Mouse (Mus musculus) erythroblast, embryonic 14.5 days (primary cell): ENCODE results near the gene Lrp2. TPM values are rescaled to one million over a fixed set of nuclear protein-coding genes. Genes with fewer than 3 reads are reported as not detected.

Source experiments
- H3K27me3 ChIP-seq: 2 replicates; pipeline ENCODE4 v1.6.1; 2012; ENCODE audit warnings: inconsistent platforms; ENCODE audit not compliant: control insufficient read depth
- H3K36me3 ChIP-seq: 2 replicates; pipeline ENCODE4 v1.6.1; 2012; ENCODE audit warnings: mild to moderate bottlenecking, inconsistent platforms; ENCODE audit not compliant: control insufficient read depth
- H3K4me1 ChIP-seq: 2 replicates; pipeline ENCODE4 v1.6.1; 2012; ENCODE audit warnings: inconsistent platforms; ENCODE audit not compliant: control insufficient read depth
- H3K4me3 ChIP-seq: replicated peaks from 2 replicates; pipeline ENCODE3; 2012; ENCODE audit warnings: moderate library complexity, mild to moderate bottlenecking, inconsistent platforms
- H3K9me3 ChIP-seq: 2 replicates; pipeline ENCODE4 v1.6.1; 2012; ENCODE audit warnings: low read length, inconsistent platforms, mixed read lengths; ENCODE audit not compliant: control insufficient read depth
- GATA1 ChIP-seq: IDR thresholded peaks from 2 replicates; pipeline ENCODE4 v1.6.1; 2012; ENCODE audit warnings: low read length, inconsistent platforms, mixed read lengths
- TAL1 ChIP-seq: IDR thresholded peaks from 3 replicates; pipeline ENCODE4 v1.6.1; 2012; ENCODE audit warnings: low read length, inconsistent platforms, mixed read lengths
- polyA plus RNA-seq: library from polyadenylated mRNA; stranded (reverse); fragments of >175 nt; gene quantifications from 2 replicates; pipeline ENCODE4 v1.2.3, GENCODE M21; 2012

Gene Lrp2
- polyA plus RNA-seq, 1 experiment, result not detected

- H3K4me1 ChIP-seq, result no peaks in the 10 kb centered on the region
- no peaks in the 10 kb centered on the region for H3K36me3 ChIP-seq
- no peak overlapping the region for H3K4me3 ChIP-seq
- no peaks in the 10 kb centered on the region for H3K27me3 ChIP-seq
- no peaks in the 10 kb centered on the region for H3K9me3 ChIP-seq
- TF ChIP-seq TAL1, result no peak
- no peak for TF ChIP-seq GATA1
Observed at GRCm38 (mm10) chr2:69428116-69428515, 157.7 kb downstream of the Lrp2 start.

DNA sequence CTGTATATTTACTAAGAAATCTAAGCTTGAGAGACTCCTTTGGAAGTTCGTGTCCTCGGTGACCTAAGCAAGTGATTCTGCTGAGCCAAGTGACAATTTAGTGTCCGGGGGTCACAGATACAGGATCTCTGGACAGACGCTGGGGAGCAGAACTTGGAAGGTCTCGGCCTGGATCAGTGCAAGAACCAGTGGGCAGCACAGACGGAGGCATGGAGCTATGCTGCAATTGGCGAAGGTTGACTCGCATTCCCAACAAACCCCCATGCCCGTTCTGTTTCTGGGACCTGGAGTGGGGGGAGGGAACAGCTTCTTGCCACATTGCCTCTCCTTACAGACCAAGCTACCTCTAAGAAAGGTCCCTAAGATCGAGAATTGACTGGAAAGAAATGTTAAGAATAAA is 158.7 kb downstream of the Lrp2 start:
- TF ChIP-seq GATA1 (no peak), TAL1 (no peak)
- Histone ChIP-seq H3K27me3 (no peaks in the 10 kb centered on the region), H3K4me1 (no peaks in the 10 kb centered on the region), H3K4me3 (no peak overlapping the region), H3K36me3 (no peaks in the 10 kb centered on the region), H3K9me3 (no peaks in the 10 kb centered on the region)

- H3K9me3 ChIP-seq, result no peaks in the 10 kb centered on the region
- H3K4me3 ChIP-seq, result no peak overlapping the region
- TF ChIP-seq TAL1 (no peak), GATA1 (no peak)
- H3K36me3 ChIP-seq, result no peaks in the 10 kb centered on the region
- no peaks in the 10 kb centered on the region for H3K4me1 ChIP-seq
- H3K27me3 ChIP-seq, result no peaks in the 10 kb centered on the region
Observed at GRCm38 (mm10) chr2:69426081-69426480, 159.8 kb downstream of the Lrp2 start.

DNA sequence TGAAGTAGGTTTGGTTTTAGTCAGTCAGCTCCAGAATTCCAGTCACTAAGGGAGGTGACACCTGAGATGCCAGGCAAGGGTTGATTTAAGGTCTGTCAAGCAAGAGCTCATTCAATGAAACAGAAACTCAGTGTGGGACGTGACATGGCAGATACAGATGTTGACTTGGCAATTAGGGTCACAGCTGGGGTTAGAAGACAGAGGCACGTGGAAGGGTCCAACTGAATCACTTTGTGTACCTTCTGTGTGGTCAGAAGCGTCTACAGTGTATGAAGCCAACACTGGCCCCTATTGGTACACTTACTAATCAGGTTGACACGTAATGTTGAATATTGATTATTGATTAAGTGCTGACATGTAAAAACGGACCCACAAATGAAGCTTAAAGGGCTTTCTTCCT is 161.0 kb downstream of the Lrp2 start:
- no peak overlapping the region for H3K4me3 ChIP-seq
- no peaks in the 10 kb centered on the region for H3K9me3 ChIP-seq
- H3K36me3 ChIP-seq, result no peaks in the 10 kb centered on the region
- H3K4me1 ChIP-seq, result no peaks in the 10 kb centered on the region
- no peaks in the 10 kb centered on the region for H3K27me3 ChIP-seq
- TF ChIP-seq GATA1 (no peak), TAL1 (no peak)

- no peak overlapping the region for H3K4me3 ChIP-seq
- H3K9me3 ChIP-seq, result no peaks in the 10 kb centered on the region
- no peaks in the 10 kb centered on the region for H3K36me3 ChIP-seq
- TF ChIP-seq TAL1 (no peak), GATA1 (no peak)
- H3K4me1 ChIP-seq, result no peaks in the 10 kb centered on the region
- H3K27me3 ChIP-seq, result no peaks in the 10 kb centered on the region
Observed at GRCm38 (mm10) chr2:69418294-69418881, 167.5 kb downstream of the Lrp2 start.

DNA sequence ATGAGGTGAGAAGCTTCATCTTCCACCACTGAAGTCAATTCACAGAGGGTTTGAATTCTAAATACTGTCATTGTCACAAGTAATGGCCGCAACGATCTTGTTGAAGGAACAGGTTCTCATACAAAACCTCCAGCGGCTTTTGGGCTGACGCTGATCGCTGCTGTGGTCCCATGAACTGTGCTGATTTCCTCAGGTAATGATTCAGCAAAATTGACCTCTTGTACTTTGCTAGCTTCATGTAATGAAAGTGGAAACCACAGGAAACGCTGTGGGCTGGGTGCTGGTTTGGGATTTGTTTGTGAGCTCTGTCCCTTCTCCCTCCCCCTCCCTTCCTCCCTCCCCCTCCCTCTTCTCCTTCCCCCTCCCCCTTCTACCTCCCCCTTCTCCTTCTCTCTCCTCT is 170.8 kb downstream of the Lrp2 start:
- no peaks in the 10 kb centered on the region for H3K4me1 ChIP-seq

DNA sequence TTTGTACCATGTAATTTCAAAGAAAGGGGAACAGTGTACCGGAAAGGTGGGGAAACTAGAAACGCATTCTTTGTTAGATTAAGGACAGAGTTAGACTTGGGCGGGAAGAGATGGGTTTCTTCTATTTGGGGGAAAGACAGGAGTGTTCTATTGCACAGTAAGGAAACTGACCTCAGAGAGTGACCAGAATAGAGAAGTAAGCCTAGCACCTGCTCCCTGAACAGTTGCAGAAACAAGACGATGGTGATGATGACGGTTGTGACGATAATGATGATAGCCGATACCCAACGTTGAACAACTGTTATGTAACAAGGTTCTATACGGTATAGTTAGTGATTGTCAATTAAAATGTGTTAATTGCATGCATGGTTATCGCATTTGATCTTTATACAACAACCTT is 171.3 kb downstream of the Lrp2 start:
- no peaks in the 10 kb centered on the region for H3K9me3 ChIP-seq
- H3K4me1 ChIP-seq, result no peaks in the 10 kb centered on the region
- no peak for TF ChIP-seq GATA1
- no peak for TF ChIP-seq TAL1
- no peak overlapping the region for H3K4me3 ChIP-seq
- H3K27me3 ChIP-seq, result no peaks in the 10 kb centered on the region
- H3K36me3 ChIP-seq, result no peaks in the 10 kb centered on the region

More for the DNA sequence above, 170.8 kb downstream of the Lrp2 start:
- Histone ChIP-seq H3K36me3 (no peaks in the 10 kb centered on the region), H3K9me3 (no peaks in the 10 kb centered on the region), H3K27me3 (no peaks in the 10 kb centered on the region), H3K4me3 (no peak overlapping the region)
- TF ChIP-seq GATA1 (no peak), TAL1 (no peak)

DNA sequence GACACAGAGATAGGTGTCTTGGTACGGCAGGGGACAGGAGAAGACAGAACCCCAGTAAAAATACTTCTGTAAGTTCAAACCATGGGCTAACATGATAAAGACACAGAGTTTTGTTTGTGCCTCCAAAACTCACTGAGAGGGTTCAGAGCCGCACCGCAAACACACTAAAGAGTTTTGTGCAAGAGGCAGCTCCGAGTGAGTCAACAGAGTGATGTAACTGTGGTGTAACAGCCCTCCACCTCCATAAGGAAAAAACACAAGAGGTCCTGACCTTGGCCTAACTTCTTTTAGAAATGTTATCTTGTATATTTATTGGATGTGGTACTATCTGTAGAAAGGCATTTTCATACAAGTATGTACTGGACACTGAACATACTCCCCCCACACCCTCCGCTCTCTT is 180.2 kb downstream of the Lrp2 start:
- Histone ChIP-seq H3K36me3 (no peaks in the 10 kb centered on the region), H3K4me1 (no peaks in the 10 kb centered on the region), H3K27me3 (no peaks in the 10 kb centered on the region), H3K4me3 (no peak overlapping the region), H3K9me3 (no peaks in the 10 kb centered on the region)
- TF ChIP-seq GATA1, result no peak
- TF ChIP-seq TAL1, result no peak

GRCm38 (mm10) chr2:69402309-69402708 is 183.6 kb downstream of the Lrp2 start:
- TF ChIP-seq GATA1 (no peak), TAL1 (no peak)
- no peak overlapping the region for H3K4me3 ChIP-seq
- no peaks in the 10 kb centered on the region for H3K36me3 ChIP-seq
- no peaks in the 10 kb centered on the region for H3K4me1 ChIP-seq
- no peaks in the 10 kb centered on the region for H3K9me3 ChIP-seq
- H3K27me3 ChIP-seq, result no peaks in the 10 kb centered on the region

- Histone ChIP-seq H3K36me3 (no peaks in the 10 kb centered on the region), H3K4me1 (no peaks in the 10 kb centered on the region), H3K4me3 (no peak overlapping the region), H3K27me3 (no peaks in the 10 kb centered on the region), H3K9me3 (no peaks in the 10 kb centered on the region)
- TF ChIP-seq TAL1 (no peak), GATA1 (no peak)
Observed at GRCm38 (mm10) chr2:69401891-69402290, 184.0 kb downstream of the Lrp2 start.
